Mouse (Mus musculus): Measurements from ENCODE around the gene Ccdc194. TPM values are rescaled to one million over a fixed set of nuclear protein-coding genes. Genes with fewer than 3 reads are reported as not detected.
"Not testable (repeated sequence)": the region's sequence is repeated elsewhere in the genome, so short reads cannot be mapped to it uniquely, and the experiment has no call there.

The Ccdc194 gene
- total RNA-seq, 2 experiments from 2014 or later = not detected

- not testable (repeated sequence) for ATAC-seq (replicated peaks; ENCODE audit: low FRiP score, poor library complexity, severe bottlenecking)
These were observed 6.3 kb downstream of the Ccdc194 start for GRCm38 (mm10) chr8:71519037-71519825.

DNA sequence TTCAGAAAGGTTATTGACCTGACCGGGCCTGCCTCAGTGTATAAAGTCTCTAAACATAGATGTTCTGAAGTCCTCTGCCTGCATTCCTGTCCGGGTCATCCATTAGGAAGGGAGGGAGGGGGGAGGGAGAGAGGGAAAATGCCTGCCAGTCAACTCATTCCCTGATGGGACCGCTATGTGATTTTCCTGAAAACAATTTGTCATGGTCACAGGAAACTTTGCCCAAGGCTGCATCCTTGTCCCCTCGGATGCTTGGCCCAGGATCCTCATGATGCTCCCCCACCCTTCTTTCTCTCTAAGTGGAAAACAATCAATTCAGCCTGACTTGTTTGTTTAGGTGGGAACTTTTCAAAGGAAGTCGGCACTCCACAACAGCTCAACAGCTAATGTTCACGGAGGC, 8.7 kb downstream of the Ccdc194 start:
- no peak for ATAC-seq (replicated peaks; ENCODE audit: low FRiP score, poor library complexity, severe bottlenecking)

DNA sequence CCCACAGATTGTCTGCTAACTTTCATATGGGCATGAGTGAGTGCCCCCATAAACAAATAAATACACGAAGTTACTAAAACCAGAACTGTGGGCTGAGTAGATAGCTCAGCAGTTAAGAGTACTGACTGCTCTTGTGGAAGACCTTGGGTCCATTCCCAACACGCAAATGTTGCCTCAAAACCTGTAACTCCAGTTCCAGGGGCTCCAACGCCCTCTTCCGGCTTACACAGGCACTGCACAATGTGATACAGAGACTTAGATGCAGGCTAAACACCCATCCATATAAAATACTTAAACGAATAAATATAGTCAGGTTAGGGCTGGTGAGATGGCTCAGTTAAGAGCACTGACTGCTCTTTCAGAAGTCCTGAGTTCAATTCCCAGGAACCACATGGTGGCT, 10.5 kb downstream of the Ccdc194 start:
- ATAC-seq (replicated peaks; ENCODE audit: low FRiP score, poor library complexity, severe bottlenecking) = no peak

GRCm38 (mm10) chr8:71513018-71513754, 12.3 kb downstream of the Ccdc194 start:
- no peak for ATAC-seq (replicated peaks; ENCODE audit: low FRiP score, poor library complexity, severe bottlenecking)

GRCm38 (mm10) chr8:71511644-71512043, 13.9 kb downstream of the Ccdc194 start, which contains the start of gene Plvap:
Plvap (minus strand) TSS chr8:71511752.
- ATAC-seq (replicated peaks; ENCODE audit: low FRiP score, poor library complexity, severe bottlenecking) = peak; percentile 62

GRCm38 (mm10) chr8:71509316-71509715, 16.2 kb downstream of the Ccdc194 start:
- ATAC-seq (replicated peaks; ENCODE audit: low FRiP score, poor library complexity, severe bottlenecking) = no peak

- no peak; the same call in 1 of the 2 replicates for ATAC-seq (replicated peaks; ENCODE audit: low FRiP score, poor library complexity, severe bottlenecking)
These were observed 17.9 kb downstream of the Ccdc194 start for GRCm38 (mm10) chr8:71507589-71508104.

DNA sequence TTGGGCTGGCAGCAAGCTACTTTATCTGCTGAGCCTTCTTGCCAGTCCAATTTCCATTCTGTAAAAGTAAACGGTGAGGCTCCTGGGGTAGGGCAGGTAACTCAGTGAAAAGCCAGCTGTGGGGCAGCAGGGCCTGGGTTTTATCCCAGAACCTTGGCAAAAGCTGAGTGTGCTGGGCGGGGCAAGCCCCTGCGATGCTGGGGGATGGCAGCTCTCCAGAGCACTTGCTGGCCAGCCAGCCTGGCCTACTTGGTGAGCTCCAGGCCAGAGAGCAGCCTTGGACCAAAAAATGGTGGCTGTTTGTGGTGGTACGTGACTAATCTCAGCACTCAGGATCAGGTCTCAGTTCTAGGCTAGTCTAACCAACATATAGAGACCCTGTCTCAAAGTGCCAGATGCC, 19.5 kb downstream of the Ccdc194 start:
- ATAC-seq (replicated peaks; ENCODE audit: low FRiP score, poor library complexity, severe bottlenecking) = no peak

- no peak for ATAC-seq (replicated peaks; ENCODE audit: low FRiP score, poor library complexity, severe bottlenecking)
These were observed 20.2 kb downstream of the Ccdc194 start for GRCm38 (mm10) chr8:71505326-71505725.

DNA sequence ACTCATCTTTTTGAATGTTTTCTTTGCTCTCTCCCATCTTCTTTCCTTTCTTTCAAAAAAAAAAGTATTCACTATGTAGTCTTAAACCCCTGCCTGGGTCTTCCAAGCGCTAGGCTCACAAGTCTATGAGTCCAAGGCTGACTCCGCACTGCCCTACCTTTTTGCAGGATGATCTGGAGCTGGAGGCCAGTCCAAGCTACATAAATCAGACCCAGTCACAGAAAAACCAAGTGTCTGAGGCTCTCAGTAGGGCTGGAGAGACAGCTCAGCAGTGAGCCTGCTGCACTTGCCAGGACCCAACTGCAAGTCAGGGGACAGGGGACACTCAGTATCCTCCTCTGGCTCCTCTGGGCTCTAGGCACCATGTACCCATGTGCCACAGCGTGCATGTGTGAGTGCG, 21.2 kb downstream of the Ccdc194 start:
- no peak for ATAC-seq (replicated peaks; ENCODE audit: low FRiP score, poor library complexity, severe bottlenecking)

DNA sequence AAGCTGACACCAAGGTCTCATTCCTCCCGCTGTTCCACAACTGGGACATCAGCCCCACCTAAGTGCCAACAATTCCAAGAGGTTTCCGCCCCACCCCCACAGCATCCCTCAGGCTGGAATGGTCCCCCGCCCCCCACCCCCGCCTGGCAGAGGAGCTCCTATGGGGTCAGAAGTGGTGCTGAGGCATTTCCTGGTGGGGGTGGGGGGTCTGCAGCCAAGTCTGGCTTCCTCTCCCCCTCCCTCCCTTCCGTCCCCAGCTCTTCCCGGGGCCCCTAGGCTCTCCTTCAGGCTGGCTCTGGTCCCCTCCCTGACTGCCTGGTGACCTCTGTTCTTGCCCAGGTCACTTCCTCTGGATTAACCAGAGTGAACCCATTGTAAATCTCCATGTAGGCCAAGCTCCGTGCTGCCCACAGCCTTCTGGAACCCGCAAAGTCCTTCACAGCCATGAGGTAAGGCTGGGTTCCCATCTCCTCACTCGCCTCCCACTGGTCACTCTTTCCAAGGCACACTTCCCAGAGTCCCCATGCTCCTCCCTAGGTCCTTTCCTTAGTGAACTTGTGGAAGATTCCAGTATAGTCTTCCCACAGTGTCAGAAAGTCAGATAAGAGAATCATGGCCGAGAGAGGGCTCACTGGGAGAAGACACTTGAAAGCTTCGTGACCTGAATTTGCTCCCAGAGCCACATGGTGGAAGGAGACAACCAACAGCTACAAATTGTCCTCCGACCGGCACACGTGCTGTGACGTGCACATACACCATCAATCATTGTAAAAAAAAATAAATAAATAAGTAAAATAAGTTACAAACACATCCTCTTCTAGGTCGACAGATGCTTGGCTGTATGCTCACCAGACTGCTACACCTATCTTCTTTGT, 26.5 kb downstream of the Ccdc194 start:
- no peak for ATAC-seq (replicated peaks; ENCODE audit: low FRiP score, poor library complexity, severe bottlenecking)

- no peak for ATAC-seq (replicated peaks; ENCODE audit: low FRiP score, poor library complexity, severe bottlenecking)
These were observed 27.5 kb downstream of the Ccdc194 start for GRCm38 (mm10) chr8:71497881-71498501.

GRCm38 (mm10) chr8:71497077-71497645, 28.4 kb downstream of the Ccdc194 start:
- no peak for ATAC-seq (replicated peaks; ENCODE audit: low FRiP score, poor library complexity, severe bottlenecking)

GRCm38 (mm10) chr8:71496481-71496880, 29.0 kb downstream of the Ccdc194 start:
- no peak for ATAC-seq (replicated peaks; ENCODE audit: low FRiP score, poor library complexity, severe bottlenecking)

DNA sequence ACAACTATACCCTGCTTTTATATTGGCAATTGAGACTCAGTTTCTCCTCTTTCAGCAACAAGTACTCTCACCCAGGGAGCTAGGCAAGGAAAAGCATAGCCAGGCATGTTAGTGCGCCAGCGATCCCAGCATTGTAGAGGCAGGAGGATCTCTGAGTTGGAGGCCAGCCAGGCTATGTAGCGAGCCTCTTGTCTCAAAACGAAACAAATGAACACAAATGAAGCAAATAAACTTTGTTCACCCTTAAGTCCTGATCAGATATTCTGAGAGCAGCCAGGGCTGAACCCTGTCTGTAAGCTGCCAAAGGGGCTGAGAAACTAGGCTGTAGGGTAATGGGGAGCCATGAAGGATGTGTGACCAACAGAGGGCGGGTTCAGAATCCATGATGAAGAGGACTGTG, 29.7 kb downstream of the Ccdc194 start:
- no peak for ATAC-seq (replicated peaks; ENCODE audit: low FRiP score, poor library complexity, severe bottlenecking)

GRCm38 (mm10) chr8:71495039-71495438, 30.5 kb downstream of the Ccdc194 start:
- ATAC-seq (replicated peaks; ENCODE audit: low FRiP score, poor library complexity, severe bottlenecking) = peak; percentile 79

- ATAC-seq (replicated peaks; ENCODE audit: low FRiP score, poor library complexity, severe bottlenecking) = peak; percentile 92
These were observed 37.1 kb downstream of the Ccdc194 start for GRCm38 (mm10) chr8:71488454-71488853.

DNA sequence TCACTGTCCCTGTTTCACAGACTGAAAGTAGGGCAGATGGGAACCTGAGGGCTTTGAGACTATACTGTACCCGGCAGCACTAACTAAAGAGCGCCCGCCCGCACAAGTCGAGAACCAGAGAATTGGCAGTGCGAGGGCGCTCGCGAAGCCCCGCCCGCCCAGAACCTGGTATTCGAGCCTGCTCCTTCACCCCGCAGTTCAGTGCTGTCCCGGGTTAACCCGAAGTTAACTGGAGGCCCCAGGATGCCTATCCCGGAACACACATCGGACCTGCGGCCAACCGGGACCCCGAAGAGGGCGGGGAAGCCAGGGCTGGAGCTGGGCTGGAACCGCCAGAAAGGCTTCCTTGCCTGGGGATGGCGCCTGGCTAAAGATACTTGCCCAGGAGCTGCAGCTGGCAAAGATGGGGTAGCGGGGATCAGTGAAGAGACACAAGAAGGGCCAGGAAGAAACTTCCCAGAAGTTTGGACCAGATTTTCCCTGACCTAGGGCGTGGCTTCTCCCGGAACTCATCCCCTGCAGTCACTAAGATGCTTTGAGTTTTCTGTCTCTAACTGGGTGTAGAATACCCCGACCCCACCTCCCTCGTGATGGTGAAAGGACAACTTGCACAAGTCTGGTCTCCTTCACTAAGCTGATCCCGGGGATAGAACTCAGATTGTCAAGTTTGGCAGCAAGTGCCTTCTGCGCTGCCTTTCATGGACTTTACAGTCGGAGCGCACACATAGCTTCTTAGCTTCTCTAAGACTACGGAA, 37.6 kb downstream of the Ccdc194 start, which contains the start of gene Gtpbp3:
Gene Gtpbp3, plus strand, starts transcription at position 413 of the 755 bp plus-strand sequence.
- peak; percentile 37 for ATAC-seq (replicated peaks; ENCODE audit: low FRiP score, poor library complexity, severe bottlenecking)

Measured in erythroblast, adult 5-6 weeks (primary cell).